14 mouse cellular contexts compared by ENCODE assay signal in genomic region chr5:25612036-25612705, GRCm38 (mm10).
A peak's percentile ranks its signal among the peaks of the same experiment; 100 is the strongest.
DNase-seq lines count a peak whose midpoint lies in the region; ATAC-seq and TF ChIP-seq lines count a peak whose summit lies in the region.
"Had no signal": no experiment of that assay in that cellular context is flagged by ENCODE, and none has a peak within 500 bp of the region (broad histone marks: within the 10 kb centered on the region; RNA-seq: fewer than 3 reads in every experiment).

No protein-coding gene starts in this region.

- H3K9ac ChIP-seq in hindbrain, postnatal 0 days (replicated peaks; ENCODE audit: low read length): no peak overlapping the region
- H3K9ac ChIP-seq in hindbrain, embryonic 12.5 days: no peak overlapping the region
- H3K9ac ChIP-seq: limb, embryonic 15.5 days had no signal

- H3K4me1 ChIP-seq in hindbrain, postnatal 0 days (ENCODE audit: insufficient read depth, low read length): peaks cover 19% of the 10 kb centered on the region
- H3K4me1 ChIP-seq in hindbrain, embryonic 12.5 days: no peaks in the 10 kb centered on the region
- H3K4me1 ChIP-seq: megakaryocyte, embryonic 14.5 days had no signal

- no peaks in the 10 kb centered on the region for H3K36me3 ChIP-seq in hindbrain, postnatal 0 days (ENCODE audit: insufficient read depth, low read length)
- no peaks in the 10 kb centered on the region for H3K36me3 ChIP-seq in hindbrain, embryonic 12.5 days
- H3K36me3 ChIP-seq: limb, embryonic 15.5 days had no signal

- peak; percentile 29 to 34 for DNase-seq in cerebellum, postnatal 36 days
- DNase-seq in cerebellum, adult 9-10 months: no peak
- peak; percentile 72 for DNase-seq in hindbrain, postnatal 0 days (ENCODE audit: low spot score)
- DNase-seq in layer of hippocampus, adult 2 months (ENCODE audit: low spot score in 2 of 2): peak; percentile 20 to 31
- DNase-seq in right cerebral cortex, postnatal 14 days: peak; percentile 38
- DNase-seq in urinary bladder, postnatal 25 days (ENCODE audit: low spot score): no peak
- DNase-seq: gastrocnemius, postnatal 14 days; kidney, adult 9 months; lung, adult 2 months; thymus, adult 18-20 months had no signal

- no peak overlapping the region for H3K4me3 ChIP-seq in hindbrain, postnatal 0 days (ENCODE audit: low read length)
- no peak overlapping the region for H3K4me3 ChIP-seq in hindbrain, embryonic 12.5 days
- no peak overlapping the region for H3K4me3 ChIP-seq in layer of hippocampus, adult 2 months
- H3K4me3 ChIP-seq: limb, embryonic 15.5 days; megakaryocyte, embryonic 14.5 days had no signal

- H3K9me3 ChIP-seq in hindbrain, postnatal 0 days (ENCODE audit: low read length): no peaks in the 10 kb centered on the region
- no peaks in the 10 kb centered on the region for H3K9me3 ChIP-seq in hindbrain, embryonic 12.5 days (replicated peaks)
- H3K9me3 ChIP-seq: limb, embryonic 15.5 days; megakaryocyte, embryonic 14.5 days had no signal

- H3K27ac ChIP-seq in hindbrain, postnatal 0 days: peak overlapping the region; percentile 82
- no peak overlapping the region for H3K27ac ChIP-seq in hindbrain, embryonic 12.5 days
- peak overlapping the region; percentile 64; the same call in 1 of the 2 replicates for H3K27ac ChIP-seq in layer of hippocampus, adult 2 months
- H3K27ac ChIP-seq: limb, embryonic 15.5 days had no signal

- no peaks in the 10 kb centered on the region for H3K27me3 ChIP-seq in hindbrain, postnatal 0 days (ENCODE audit: insufficient read depth, low read length)
- no peaks in the 10 kb centered on the region for H3K27me3 ChIP-seq in hindbrain, embryonic 12.5 days
- H3K27me3 ChIP-seq: limb, embryonic 15.5 days had no signal

- TF ChIP-seq CTCF in hindbrain, postnatal 0 days (IDR thresholded peaks at IDR 0.05; ENCODE audit: low read depth): no peak
- no peak for TF ChIP-seq CTCF in layer of hippocampus, adult 2 months (conservative IDR thresholded peaks at IDR 0.05)

- no peak overlapping the region for H3K4me2 ChIP-seq in hindbrain, postnatal 0 days (ENCODE audit: low read depth, low read length)
- no peak overlapping the region for H3K4me2 ChIP-seq in hindbrain, embryonic 12.5 days (replicated peaks)
- H3K4me2 ChIP-seq: heart, embryonic 11.5 days; limb, embryonic 15.5 days had no signal

- ATAC-seq in hindbrain, postnatal 0 days: peak; percentile 52; the same call in 1 of the 2 replicates
- no peak for ATAC-seq in hindbrain, embryonic 12.5 days (ENCODE audit: low FRiP score)

- WGBS in hindbrain, postnatal 0 days: 55% methylated on average over 9 of the region's 9 CpGs
- WGBS in hindbrain, embryonic 12.5 days: 84% methylated on average over 9 of the region's 9 CpGs

Comparison
In these comparisons a context has a peak if more than half of its experiments do, and no peak if none do; other contexts are left out.
1. DNase-seq: peak in cerebellum, postnatal 36 days (2 of 2), hindbrain, postnatal 0 days (single experiment), layer of hippocampus, adult 2 months (2 of 2) and right cerebral cortex, postnatal 14 days (single experiment); none in cerebellum, adult 9-10 months (single experiment) and urinary bladder, postnatal 25 days (single experiment).